In the genomic region with DNA sequence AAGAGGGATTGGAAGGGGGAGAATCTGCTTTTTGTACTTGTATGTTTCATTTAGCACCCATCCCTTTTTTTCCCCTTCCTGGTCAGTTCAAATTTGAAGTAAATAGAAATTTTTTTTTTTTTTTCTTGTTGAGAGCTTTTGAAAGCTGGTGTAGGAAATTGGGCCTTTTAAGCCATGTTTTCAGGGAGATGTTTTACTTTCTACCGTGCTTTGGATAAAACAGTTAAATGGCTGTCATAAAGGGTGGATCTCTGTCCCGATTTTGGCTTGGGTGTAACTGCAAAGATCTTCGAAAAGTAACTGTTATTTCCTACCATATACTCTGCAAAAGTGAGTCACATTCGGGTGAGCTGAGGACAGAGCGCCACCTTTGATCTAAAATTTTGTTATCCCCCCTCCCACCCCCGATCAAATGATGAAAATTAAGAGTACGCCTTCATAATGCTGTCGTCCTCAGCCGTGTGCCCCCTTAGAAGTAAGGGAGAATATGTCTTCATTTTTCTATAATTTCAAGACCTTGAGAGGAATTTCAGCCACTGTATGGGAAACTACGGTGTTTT, we compare ENCODE assay signal across 7 mouse cellular contexts. TPM values are rescaled to one million over a fixed set of nuclear protein-coding genes. Genes with fewer than 3 reads are reported as not detected.
DNase-seq lines count a peak whose midpoint lies in the region; ATAC-seq lines count a peak whose summit lies in the region.

No protein-coding gene starts in this region.

- no peaks in the 10 kb centered on the region for H3K9me3 ChIP-seq in lung, embryonic 16.5 days (ENCODE audit: control insufficient read depth, low read length)
- no peaks in the 10 kb centered on the region for H3K9me3 ChIP-seq in forebrain, embryonic 13.5 days (replicated peaks)
- no peaks in the 10 kb centered on the region for H3K9me3 ChIP-seq in limb, embryonic 15.5 days
- no peaks in the 10 kb centered on the region for H3K9me3 ChIP-seq in stomach, embryonic 15.5 days

- H3K4me1 ChIP-seq in lung, embryonic 16.5 days (replicated peaks; ENCODE audit: control insufficient read depth, insufficient read depth, low read length): peaks cover 13% of the 10 kb centered on the region
- H3K4me1 ChIP-seq in forebrain, embryonic 13.5 days: peaks cover 12% of the 10 kb centered on the region
- peaks cover 7% of the 10 kb centered on the region; the same call in 1 of the 2 replicates for H3K4me1 ChIP-seq in limb, embryonic 15.5 days
- peaks cover 3% of the 10 kb centered on the region; the same call in 1 of the 2 replicates for H3K4me1 ChIP-seq in stomach, embryonic 15.5 days

- ATAC-seq in lung, embryonic 16.5 days (ENCODE audit: low read depth): no peak
- ATAC-seq in forebrain, embryonic 13.5 days: no peak
- no peak for ATAC-seq in limb, embryonic 15.5 days (ENCODE audit: insufficient number of reproducible peaks, low FRiP score, low TSS enrichment, low read depth)
- no peak for ATAC-seq in stomach, embryonic 15.5 days (ENCODE audit: insufficient read depth, low FRiP score, low read depth)

- H3K36me3 ChIP-seq in lung, embryonic 16.5 days (ENCODE audit: control insufficient read depth, insufficient read depth, low read length): no peaks in the 10 kb centered on the region
- H3K36me3 ChIP-seq in forebrain, embryonic 13.5 days (ENCODE audit: poor library complexity, severe bottlenecking): no peaks in the 10 kb centered on the region
- H3K36me3 ChIP-seq in limb, embryonic 15.5 days: no peaks in the 10 kb centered on the region
- H3K36me3 ChIP-seq in stomach, embryonic 15.5 days: no peaks in the 10 kb centered on the region

- H3K27me3 ChIP-seq in lung, embryonic 16.5 days (ENCODE audit: control insufficient read depth, insufficient read depth, low read depth, low read length): no peaks in the 10 kb centered on the region
- no peaks in the 10 kb centered on the region for H3K27me3 ChIP-seq in forebrain, embryonic 13.5 days
- H3K27me3 ChIP-seq in limb, embryonic 15.5 days: no peaks in the 10 kb centered on the region
- no peaks in the 10 kb centered on the region for H3K27me3 ChIP-seq in stomach, embryonic 15.5 days (replicated peaks)

- WGBS in lung, embryonic 16.5 days: 59% methylated on average over 10 of the region's 10 CpGs
- WGBS in forebrain, embryonic 13.5 days: 79% methylated on average over 10 of the region's 10 CpGs
- WGBS in limb, embryonic 15.5 days: 69% methylated on average over 10 of the region's 10 CpGs
- WGBS in stomach, embryonic 15.5 days: 68% methylated on average over 10 of the region's 10 CpGs

- no peak for DNase-seq in lung, postnatal 14 days
- DNase-seq in frontal cortex, postnatal 14 days (ENCODE audit: low spot score in 2 of 2): no peak
- no peak for DNase-seq in adipocyte (ENCODE audit: low spot score)

- 0 out of 2 replicates have a peak overlapping the region, but pooled peaks have one; percentile 10 for H3K27ac ChIP-seq in lung, embryonic 16.5 days (ENCODE audit: low read length)
- no peak overlapping the region for H3K27ac ChIP-seq in forebrain, embryonic 13.5 days
- H3K27ac ChIP-seq in limb, embryonic 15.5 days: no peak overlapping the region
- H3K27ac ChIP-seq in stomach, embryonic 15.5 days: no peak overlapping the region

- H3K4me2 ChIP-seq in lung, embryonic 16.5 days (ENCODE audit: low read depth, low read length): peak overlapping the region; percentile 85
- peak overlapping the region; percentile 99 for H3K4me2 ChIP-seq in forebrain, embryonic 13.5 days
- peak overlapping the region; percentile 84 for H3K4me2 ChIP-seq in limb, embryonic 15.5 days
- peak overlapping the region; percentile 91 for H3K4me2 ChIP-seq in stomach, embryonic 15.5 days

- peak overlapping the region; percentile 97 for H3K4me3 ChIP-seq in lung, embryonic 16.5 days (ENCODE audit: low read length)
- peak overlapping the region; percentile 90 for H3K4me3 ChIP-seq in forebrain, embryonic 13.5 days
- H3K4me3 ChIP-seq in limb, embryonic 15.5 days: peak overlapping the region; percentile 71
- peak overlapping the region; percentile 90 for H3K4me3 ChIP-seq in stomach, embryonic 15.5 days (replicated peaks)

- H3K9ac ChIP-seq in lung, embryonic 16.5 days (ENCODE audit: low read length): peak overlapping the region; percentile 98
- 0 out of 2 replicates have a peak overlapping the region, but pooled peaks have one; percentile 89 for H3K9ac ChIP-seq in forebrain, embryonic 13.5 days
- H3K9ac ChIP-seq in limb, embryonic 15.5 days: no peak overlapping the region
- H3K9ac ChIP-seq in stomach, embryonic 15.5 days: no peak overlapping the region

RNA-seq across cellular contexts. Expression of gene Atp2b1, which starts 2.7 kb away (rescaled TPM):
- polyA plus RNA-seq in lung, embryonic 16.5 days (2015; fragmentation: Nextera tagmentation; extraction: Ambion mirVana): 202 and 205 TPM in 2 replicates
- 103 and 112 TPM in 2 replicates for polyA plus RNA-seq in forebrain, embryonic 13.5 days (2015; fragmentation: Nextera tagmentation; extraction: Ambion mirVana)
- polyA plus RNA-seq in limb, embryonic 15.5 days (2015; fragmentation: Nextera tagmentation; extraction: Ambion mirVana): 132 and 139 TPM in 2 replicates
- polyA plus RNA-seq in stomach, embryonic 15.5 days (2015; fragmentation: Nextera tagmentation; extraction: Ambion mirVana): 142 and 153 TPM in 2 replicates

Comparison
In these comparisons a context has a peak if more than half of its experiments do, and no peak if none do; other contexts are left out.
1. H3K9ac ChIP-seq: peak in lung, embryonic 16.5 days (single experiment) and forebrain, embryonic 13.5 days (single experiment); none in limb, embryonic 15.5 days (single experiment) and stomach, embryonic 15.5 days (single experiment).
2. Peak in every context shown above with its lines, with median percentiles within 50 percentile points of each other: H3K4me2 ChIP-seq and H3K4me3 ChIP-seq.